Mouse (Mus musculus) right cerebral cortex, adult 18-20 months (tissue): ENCODE results near the gene Snx14.
A peak's percentile ranks its signal among the peaks of the same experiment; 100 is the strongest.

Experiments used
- DNase-seq: peaks from one replicate; pipeline ENCODE4 v3.0.0; 2022; ENCODE audit warnings: mixed read lengths

Snx14 gene

DNA sequence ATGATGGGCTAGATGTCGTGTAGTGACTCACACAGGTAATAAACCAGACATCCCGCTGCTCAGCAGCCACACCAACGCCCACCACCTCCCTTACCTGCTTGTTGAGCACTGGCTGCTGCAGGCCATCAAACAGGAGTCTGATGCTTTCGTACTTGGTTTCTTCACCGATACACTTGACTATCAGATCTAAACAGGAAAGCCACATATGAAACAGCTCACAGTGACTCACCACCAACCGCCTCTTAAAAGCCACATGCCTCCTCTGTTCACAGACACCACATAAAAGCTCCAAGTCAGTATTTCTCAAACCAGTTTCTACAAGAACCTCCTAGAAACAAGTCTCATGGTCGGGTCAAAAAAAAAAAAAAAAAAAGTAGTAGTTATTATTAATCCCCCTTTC, 58.7 kb downstream of the Snx14 start:
- DNase-seq = peak; percentile 35

DNA sequence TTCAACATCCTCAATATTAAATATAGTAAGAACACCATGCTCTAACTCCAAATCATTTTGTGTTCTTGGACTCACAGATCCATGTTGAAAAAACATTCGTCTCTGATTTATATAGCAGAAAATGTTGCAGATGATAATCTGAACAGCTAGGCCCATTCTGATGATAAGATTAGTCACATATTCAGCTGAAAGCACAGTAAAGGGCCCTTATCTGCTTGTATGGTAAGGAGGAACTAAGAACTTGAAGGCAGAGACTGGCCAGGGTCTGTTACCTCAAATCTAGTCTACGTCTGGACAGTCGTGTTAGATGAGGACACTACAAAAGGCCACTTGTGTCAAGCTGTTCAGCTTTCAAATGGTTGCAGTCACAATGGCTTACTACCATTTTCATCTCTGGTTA, 59.7 kb downstream of the Snx14 start:
- DNase-seq = no peak

DNA sequence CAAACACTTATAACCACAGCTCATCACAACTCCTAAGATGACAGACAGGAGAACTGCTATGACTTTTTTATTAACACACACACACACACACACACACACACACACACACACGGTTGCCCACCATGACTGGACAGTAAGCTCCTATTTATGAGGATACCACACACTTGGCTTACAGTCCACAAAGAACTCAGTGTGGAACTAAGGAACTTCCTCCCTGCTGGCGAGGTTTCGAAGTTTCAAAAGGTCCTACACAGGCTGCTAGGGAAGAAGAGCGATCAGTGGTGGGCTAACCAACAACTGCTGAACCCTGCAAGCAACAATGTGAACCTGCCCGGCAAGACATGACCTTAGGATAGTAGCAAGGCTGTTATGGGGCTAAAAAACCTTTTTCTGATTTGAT, 61.3 kb downstream of the Snx14 start:
- no peak for DNase-seq

DNA sequence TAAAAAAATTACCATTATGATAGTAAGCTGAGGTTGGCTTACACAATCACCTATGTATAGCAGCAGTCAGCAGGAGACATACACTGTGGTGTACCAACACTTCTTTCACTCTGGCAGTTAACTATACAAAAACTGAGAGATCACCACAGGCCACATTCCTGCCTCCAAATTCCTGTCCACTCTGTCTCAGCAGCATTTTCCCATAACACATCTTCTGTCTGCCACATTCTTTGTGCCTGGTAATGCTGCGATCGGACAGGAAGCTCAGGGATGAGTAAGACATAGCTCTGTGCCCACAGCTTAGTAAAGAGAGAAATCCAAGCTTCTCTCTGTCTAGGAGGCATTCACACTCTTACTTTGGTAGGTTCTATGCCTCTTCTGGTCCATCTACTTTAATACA, 65.8 kb downstream of the Snx14 start:
- DNase-seq = no peak

DNA sequence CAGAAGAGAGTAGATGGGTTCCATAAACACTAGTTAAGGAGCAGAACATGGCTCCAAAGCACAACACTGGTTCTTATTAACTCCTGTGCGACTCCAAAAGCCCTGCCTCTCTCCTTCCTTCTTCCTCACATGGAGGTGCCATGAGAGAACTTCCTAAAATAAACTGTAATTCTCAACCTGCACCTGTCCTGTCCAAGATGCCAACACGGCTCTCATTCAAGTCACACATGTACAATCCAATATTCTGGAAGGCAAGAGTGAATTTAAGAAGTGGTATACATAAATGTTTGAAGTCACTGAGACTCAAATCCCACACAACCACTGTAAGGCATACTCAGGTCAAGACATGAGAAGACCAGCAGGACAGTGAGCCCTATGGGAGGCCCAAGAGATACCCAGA, 67.6 kb downstream of the Snx14 start:
- no peak for DNase-seq

DNA sequence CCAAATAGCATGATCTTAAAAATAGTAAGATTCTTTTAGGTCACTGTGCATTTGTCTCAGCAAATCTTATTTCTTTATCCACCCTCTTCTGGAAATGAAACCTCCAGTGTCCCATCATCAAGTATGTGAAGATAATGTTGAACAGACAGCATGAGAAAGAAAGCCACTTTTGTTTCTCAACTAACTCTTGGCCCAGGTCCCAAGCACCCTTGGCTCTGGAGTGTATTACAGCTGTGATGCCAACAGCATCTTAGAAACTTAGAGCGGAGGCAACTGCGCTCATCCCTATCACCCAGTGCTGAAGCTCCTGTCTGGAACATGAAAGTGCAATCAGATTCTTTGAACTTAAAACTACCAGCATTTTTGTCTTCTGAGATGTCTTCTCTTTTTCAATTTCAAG, 69.1 kb downstream of the Snx14 start:
- no peak for DNase-seq

DNA sequence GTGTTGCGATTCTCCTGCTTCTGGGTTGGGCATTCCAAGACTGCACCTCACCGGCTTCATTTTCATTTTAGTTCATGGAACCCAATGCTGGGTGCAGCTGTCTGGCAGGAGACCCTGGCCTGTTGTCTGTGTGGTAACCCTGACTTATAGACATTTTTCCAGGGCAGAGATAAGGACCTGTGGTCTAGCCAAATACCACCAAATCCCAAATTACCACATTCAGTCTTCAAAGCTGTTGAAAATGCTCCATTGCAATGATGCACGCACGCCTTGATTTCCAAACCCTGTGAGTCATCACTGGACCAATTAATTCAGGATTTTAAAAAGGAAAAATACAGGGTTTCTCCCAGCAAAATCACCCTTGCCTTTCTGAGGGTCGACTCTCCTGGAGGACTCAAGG, 70.3 kb downstream of the Snx14 start:
- DNase-seq = no peak

DNA sequence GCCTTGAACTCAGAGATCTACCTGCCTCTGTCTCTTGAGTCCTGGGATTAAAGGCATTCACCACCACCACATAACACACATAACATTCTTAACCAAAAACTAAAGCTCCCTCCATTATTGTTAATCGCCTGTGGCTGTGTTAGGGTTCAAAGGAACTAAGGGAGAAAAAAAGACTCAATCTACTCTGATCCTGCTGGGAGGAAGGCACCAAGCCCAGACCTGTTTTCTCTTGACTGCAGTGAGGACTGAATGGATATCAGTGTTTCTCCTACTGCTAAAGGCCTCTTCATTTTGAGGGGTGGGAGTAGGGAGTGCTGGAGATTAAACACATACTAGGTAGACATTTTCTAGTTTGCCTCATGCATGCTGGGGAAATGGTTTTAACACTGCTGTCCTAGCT, 71.0 kb downstream of the Snx14 start:
- DNase-seq = no peak

DNA sequence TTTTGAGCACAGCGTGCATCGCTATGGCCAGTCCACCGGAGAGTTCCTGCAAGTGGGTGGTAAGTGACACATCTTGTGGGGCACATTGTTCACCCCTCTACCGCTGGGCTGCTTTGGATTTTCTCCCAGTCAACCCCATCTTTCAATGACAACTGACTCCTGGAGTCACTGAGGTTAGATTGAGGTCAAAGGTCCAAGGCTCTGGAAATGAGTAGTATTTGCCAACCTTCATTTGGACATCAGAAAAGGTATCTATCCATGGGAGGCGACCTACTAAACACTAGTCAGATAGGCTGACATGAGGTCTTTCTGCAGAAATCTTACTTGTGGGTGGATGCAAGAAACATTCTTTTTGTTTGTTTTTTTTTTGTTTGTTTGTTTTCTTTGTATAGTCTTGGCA, 71.4 kb downstream of the Snx14 start:
- no peak for DNase-seq

DNA sequence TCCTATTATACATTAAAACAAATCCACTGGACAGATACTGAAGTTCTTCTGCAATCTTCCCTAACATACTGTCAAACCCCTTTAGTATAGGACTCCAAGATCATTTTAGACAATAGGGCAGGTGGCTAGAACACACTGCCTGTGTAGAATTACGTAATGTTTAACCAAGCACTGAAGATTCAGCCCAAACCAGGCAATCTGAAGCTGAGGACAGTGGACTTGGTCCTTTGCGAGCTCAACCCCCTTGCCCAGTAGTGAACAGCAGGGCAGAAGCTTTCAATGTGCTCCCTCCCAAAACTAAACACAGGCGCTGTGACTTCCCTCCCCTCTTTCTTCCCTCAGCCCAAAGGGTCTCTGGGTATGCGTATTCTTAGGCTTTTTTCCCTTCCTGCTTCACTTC, 71.9 kb downstream of the Snx14 start:
- DNase-seq = no peak

DNA sequence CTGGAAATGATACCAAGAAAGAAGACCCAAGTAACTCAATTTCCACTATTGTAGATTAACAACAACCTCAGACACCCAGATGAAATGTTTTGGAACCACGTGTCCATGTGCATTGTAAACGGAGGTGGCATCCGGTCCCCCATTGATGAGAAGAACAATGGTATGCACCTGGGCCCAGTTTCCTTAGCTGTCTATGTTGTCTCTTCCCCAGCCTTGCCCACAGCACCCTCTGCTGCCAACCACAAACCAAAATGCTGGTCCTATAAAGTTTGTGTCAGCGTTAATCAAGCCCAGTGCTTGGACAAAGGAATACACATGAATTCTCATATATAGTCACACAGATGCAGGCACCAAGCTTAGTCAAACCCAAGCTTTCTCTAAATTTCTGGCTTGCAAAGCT, 72.5 kb downstream of the Snx14 start:
- no peak for DNase-seq

DNA sequence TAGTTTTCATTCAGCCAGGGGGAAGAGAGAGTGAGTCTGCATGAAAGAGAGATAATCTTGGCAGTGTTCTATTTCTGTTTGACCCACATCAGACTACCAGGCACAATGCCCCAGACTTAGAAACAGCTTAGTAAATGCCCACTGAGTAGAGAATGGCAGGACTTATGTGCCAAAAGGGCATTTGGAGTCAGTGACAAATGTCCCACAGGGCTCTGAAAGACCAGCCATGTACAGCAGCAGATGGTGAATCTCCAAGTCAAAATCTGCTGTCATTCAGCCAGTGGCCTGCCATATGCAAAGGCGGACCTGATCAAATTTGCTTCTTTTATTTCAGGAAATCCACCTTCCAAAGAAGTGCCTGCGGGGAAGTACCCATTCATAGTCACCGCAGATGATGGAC, 75.7 kb downstream of the Snx14 start:
- no peak for DNase-seq

DNA sequence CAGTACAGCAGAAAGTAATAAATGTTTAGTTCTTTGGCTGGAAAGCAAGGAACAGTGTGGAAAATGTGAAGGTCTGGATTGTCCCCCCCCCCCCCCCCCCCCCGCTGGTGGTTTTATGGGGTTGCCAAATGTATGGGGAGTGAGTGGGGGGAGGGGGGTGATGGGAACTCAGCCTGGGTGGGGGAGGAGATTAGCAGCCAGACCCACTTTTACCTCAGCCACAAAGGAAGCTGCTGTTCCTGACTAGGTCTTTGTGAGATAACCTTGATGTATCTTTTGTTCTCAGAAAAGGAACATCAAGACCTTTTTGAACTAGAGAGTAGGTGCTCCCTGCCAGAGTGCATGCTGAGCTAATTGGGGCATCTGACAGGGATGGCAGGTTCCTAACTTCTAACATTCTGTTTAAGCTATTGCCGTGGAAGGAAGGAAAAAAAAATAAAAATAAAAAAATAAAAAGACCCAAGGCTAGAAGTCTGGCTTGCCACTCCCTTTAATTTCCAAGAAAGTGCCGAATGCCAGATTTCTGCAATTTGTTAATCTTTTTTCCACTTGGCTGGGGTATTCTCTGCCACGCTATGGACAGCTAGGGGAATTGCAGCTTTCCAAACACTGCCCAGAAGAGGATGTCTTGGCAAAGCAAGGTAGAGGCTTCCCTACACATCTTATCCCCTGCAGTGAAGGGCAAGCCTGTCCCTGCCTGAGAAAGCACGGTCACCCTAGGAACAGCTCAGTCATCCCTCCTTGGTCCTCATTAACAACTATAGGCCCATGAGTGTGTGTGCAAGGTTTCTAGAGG, 76.5 kb downstream of the Snx14 start:
- DNase-seq = no peak

DNA sequence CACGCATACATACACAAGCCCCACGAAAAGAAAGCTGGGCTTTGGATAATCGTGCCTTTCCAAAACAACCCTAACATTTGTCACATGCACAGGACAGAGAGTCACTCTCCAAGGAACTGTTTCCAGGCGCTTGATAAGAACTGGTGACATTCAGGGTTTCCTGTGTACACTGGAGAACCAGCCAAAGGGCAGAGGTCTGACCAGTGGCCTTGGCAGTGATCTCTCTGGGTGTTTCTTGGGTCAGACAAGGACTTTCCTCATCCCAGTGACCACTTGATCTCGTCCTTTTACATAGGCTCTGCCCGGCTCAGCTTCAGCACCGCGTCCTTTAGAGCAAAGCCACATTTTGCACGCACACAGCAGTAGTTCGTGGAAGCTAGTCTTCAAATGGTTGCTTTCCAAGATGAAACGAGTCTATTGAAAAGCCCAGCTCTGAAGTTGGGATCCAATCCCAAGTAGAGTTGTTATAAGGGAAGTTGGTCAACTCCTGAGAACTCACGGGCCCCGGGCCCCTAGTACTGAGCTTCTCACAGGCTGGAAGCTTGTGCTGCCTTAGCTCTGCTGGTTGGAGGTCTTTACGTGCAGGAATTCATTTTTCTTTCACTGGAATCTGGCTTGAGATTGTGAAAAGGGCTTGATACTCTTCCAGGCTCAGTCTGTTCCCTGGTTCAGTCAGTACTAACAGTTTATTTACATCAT, 77.4 kb downstream of the Snx14 start:
- no peak for DNase-seq

DNA sequence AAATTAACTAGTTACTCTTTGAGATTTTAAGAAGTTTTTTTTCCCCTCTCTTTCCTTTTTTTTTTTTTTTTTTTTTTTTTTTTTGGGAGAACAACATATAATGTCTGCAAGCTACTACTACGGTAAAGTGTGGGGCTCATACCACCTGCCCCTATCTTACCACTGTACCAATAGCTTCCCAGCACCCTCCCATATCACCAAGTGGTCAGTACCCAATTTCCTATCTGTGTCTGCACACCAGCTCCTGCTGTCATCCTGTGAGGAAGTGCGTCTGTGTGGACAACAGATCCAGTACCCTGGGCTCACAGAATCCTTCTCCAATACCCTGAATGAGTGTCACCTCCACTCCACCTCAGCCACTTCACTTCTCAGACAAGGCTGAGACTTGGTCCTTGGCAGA, 79.6 kb downstream of the Snx14 start:
- DNase-seq = no peak

DNA sequence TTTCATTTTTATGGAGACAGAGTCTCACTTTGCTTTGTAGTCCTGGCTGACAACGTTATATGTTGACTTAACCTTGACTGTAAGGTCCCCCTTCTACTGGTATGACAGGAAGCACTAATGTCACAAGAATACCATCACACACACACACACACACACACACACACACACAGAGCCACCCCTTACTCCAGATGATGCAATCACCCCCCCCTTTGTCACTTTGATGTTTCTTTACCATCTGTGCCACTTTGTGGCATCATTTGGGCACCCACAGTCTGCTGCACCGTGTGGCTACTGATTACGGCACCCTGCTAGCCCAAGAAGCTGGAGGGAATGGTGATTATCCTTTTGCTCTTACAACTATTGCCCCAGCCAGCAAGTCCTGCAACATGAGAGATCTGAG, 81.6 kb downstream of the Snx14 start:
- no peak for DNase-seq

DNA sequence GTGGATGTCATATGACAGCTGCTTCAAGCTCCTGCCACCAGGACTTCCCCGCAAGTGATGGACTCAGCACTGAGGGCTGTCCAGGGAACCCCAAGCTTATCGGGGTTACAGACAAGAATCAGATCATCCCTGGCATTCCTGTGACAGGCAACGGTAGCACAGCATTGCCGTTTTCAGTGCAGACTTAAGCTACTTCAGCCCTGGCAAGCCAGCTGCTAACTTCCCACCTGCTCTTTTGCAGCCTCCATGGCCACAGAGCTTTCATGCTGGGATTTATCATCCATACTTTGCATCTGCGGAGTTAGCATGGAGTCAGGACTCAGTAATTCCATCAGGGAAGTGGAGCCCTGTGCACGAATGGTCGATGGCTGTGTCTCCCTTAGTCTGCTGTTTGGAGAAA, 85.3 kb downstream of the Snx14 start:
- DNase-seq = no peak

DNA sequence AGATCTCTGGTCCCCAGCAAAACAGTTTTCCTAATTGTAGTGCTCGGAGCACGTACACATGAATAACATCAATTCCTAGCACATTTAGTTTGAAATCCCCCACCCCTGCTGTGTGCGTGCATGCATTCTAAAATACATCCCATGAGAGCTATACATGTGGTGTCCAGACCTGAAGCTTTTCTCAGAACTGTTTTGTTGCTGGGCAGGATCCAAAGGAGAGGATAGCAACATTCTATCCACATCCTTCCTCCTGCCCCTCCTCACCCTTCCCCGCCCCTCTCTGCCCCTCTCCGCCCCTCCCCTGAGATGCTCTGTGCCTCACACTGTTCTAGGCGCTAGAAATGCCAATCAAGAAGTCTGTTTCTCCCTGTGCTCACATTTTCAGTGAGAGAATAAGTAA, 86.0 kb downstream of the Snx14 start:
- no peak for DNase-seq

DNA sequence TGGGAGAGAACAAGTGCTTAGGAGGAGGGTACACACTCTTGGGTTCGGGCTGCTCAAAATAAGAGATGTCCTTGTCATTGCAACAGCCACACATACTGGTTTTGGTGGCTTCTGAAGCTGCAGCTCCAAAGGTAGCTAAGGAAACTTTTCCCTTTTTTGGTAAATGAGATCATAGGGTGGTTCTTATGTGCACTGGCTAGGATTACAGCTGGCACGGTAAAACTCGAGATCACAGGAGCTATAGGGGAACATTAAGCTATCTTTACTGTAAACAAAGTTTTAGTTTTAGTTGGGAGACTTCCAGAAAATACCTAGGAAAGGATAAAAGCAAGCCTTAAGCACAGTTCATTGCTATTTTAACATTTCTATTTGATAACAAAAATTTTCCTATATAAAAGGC, 87.6 kb downstream of the Snx14 start:
- DNase-seq = no peak

DNA sequence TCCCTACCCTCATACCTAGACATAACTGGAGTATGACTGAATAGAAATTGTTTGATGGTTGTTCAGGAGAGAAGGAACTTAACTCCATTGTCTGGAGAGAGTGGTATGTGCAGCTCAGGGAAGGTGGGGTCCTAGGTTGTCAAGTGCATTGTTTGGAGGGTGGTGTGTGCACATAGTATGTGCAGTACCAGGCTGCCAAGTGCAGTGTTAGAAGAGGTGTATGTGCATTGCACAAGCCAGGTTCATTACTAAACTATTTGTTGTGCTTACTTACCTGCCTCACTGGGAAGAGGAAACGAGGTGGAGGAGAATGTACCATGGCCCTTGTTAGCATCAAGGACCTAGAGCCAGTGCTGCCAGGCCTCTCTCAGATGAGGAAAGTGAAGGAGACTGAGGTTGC, 88.4 kb downstream of the Snx14 start:
- no peak for DNase-seq

DNA sequence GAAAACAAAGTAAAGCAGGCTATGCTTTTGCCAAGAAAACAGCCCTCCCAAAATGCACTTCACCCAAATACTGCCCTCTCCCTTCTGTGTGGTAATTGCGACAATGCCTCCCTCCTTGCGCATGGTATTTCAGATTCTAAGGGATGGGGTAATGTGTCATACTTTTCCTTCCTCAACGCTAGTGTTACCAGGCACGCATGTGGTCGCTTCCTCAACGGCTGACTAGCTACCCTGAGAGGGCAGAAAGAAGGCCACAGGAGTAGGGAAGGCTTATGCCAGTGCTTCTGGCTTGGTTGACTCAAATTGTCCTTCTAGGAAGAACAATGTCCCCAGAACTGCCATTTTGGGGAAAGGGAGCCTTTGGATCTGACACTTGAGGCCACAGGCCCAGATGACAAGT, 90.1 kb downstream of the Snx14 start:
- DNase-seq = no peak

DNA sequence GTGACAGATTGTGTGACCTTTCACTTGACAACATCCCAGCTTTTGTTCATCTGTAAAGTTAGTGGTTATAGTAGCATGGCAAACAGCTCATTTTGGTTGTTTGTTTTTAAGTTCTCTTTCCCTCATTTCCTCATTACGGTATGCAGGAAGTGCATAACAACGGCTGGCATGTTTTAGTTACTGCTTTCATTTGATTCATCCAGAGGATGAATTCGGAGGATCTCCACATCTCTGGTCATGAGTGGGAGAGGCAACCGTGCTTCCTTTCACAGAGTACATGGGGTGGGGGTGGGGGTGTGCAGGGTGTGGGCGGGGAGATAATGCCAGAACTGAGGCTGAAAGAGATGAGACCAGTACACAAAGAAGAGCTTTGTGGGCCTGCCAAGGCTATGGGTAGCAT, 91.9 kb downstream of the Snx14 start:
- no peak for DNase-seq

DNA sequence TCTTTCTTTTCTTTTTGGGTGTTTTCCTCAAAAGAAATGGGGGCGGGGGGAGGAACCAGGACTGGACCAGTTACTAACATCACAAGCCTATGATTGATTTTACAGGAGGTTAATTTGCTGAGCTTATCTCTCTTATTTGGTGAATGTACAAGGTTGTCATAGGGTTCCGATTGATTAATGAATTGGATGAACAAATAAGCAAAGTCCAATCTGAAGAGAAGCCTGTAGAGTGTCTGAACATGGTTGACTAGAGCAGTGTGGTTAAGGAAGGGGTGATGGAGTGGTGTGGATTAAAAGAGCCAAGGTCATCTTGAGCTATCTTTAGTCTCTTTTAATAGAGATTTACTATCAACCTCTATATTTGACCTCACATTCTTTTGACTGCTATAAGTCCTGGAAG, 94.3 kb downstream of the Snx14 start:
- DNase-seq = no peak

DNA sequence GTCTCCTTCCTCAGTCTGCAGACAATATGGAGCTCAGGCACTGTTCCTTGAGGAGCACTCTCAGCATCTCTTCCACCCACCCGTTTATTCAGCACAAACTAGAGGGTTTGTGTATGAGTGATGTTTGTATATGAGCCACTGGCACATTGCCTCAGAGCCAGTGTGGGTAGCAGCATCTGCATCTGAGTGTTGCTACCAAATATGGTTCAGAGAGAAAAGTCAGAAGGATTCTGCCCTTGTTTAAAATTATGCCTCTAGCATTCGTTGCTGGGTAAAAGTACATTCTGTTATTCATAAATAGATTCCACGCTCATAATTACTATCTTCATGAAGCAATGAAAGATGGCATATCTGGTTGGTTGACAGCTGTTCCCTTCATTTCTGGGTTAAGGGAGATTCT, 96.1 kb downstream of the Snx14 start:
- peak; percentile 42 for DNase-seq

DNA sequence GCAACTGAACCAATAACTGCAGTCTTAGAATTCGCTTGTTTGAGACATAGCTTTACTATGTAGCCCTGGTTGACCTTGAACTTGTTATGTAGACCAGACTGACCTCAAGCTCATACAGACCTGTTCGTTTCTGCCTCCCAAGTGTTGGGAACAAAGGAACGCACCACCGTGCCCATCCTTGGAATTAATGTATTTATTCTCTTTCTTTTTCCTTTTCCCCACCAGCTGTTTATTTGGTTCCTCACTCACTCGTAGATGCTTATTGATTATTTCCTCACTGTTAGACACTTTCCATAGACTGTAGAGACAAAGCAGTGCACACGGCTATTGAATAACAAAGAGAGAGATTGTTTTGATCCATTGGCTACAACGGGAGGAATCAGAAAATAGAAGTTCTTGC, 96.5 kb downstream of the Snx14 start:
- no peak for DNase-seq
